Mouse (Mus musculus) common myeloid progenitor, adult 5-6 weeks (primary cell): Measurements from ENCODE around the gene Hoxd4. TPM values are rescaled to one million over a fixed set of nuclear protein-coding genes. Genes with fewer than 3 reads are reported as not detected.

ENCODE experiments used
- ATAC-seq: replicated peaks from 2 replicates; pipeline ENCODE4 v1.8.0; 2016; ENCODE audit warnings: low read depth, mild to moderate bottlenecking, moderate TSS enrichment, inconsistent platforms; ENCODE audit not compliant: poor library complexity, severe bottlenecking
- total RNA-seq: library from RNA; stranded (forward); fragments of 200-1000, 187-1606 nt; gene quantifications from 2 replicates; pipeline ENCODE4 v1.2.3, GENCODE M21; 2017

The Hoxd4 gene
- not detected in 2 replicates for total RNA-seq

DNA sequence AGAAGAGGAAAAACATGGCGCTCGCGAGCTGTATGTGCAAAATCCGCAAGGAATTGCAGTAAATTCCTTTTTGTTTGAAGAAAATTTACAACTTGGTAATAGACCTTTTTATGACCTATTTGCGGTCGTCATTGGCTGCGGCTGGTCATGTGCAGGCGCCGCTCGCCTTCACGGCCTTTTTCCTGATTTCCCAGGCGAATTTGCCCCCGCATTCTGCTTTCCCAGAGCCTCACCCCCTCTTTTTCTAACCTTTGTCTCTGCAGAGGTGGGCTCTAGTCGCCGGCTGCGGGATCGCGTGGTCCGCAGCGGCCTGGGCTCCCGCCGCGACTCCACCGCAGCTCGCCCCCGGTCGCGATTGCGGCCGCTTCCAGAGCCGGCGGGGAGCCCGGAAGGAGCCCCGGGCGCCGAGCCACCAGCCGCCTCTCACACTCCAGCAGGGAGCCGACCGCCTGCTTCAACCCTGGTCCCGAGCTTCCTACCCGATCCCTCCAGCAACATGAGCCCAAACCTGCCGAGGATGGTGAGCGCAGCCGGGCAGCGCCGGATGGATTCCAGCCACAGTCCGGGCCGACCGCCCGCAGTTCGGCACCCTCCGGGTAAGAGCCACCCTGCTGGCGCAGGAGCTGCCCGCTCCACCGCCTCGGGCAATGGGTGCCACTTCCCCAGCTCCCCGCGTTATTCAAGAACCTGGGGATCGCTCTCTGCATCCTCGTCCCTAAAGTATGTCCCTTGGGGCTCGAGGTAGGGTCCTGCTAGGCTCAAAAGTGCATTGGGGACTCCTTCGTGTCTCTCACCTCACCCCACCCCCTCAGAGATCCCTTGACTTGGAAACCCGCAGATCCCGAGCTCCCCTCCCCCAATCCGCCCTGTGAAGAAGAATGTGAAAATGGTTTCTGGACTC is at the start of gene Hoxd4, which contains the start of gene Hoxd3:
Hoxd4 (plus strand) TSS at position 209 of the 901 bp plus-strand sequence.
Hoxd3 (plus strand) TSS at position 207 of the 901 bp plus-strand sequence.
- no peak for ATAC-seq

DNA sequence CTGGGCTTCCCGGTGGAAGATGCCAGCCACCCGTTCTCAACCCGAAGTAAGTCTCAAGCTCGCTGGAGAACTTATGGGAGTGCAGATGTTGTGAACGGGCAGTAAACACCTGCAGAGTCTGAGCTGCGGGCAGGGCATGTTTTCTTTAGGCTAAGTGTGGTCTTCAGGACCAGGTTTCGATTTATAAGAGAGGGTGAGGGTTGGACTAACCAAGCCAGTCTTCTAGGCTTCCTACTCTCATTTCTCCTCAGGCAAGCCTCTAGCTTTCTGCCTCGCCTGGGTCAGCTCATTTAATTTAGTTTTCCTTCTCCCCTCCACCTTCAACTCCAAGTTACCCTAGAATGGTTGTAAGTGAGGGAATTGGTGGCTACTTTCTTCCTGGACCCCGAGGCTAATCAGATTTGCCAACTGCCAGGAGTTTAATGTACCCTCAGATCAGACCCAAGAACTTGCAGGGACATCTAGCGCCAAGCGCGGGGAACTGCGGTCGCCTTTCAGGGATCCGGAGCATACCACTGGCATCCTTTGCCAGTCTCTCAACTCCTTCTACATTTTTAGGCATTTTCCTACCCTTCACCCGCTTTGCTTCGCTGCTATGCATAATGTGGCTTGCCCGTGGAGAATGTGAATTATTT is 48.3 kb upstream of the Hoxd4 start:
- peak; percentile 68 for ATAC-seq

DNA sequence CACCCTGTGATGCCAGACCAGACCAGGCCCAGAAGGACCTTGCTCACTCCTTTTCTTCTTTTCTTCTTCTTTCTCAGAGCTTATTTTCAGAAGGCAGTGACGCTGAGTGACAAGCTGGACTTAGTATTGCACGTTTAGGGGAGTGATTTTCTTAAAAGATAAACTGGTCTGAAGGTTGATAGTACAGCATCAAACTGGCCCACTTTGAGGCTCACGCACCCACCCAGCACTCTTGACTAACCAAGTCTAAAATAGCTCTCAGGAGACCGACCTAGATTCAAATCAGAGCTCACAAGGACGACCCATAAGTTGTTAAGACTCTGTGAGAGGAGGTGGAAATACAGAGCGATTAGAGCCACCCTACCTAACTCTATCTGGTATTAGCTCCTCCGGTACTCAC is 45.3 kb upstream of the Hoxd4 start:
- ATAC-seq, result no peak

DNA sequence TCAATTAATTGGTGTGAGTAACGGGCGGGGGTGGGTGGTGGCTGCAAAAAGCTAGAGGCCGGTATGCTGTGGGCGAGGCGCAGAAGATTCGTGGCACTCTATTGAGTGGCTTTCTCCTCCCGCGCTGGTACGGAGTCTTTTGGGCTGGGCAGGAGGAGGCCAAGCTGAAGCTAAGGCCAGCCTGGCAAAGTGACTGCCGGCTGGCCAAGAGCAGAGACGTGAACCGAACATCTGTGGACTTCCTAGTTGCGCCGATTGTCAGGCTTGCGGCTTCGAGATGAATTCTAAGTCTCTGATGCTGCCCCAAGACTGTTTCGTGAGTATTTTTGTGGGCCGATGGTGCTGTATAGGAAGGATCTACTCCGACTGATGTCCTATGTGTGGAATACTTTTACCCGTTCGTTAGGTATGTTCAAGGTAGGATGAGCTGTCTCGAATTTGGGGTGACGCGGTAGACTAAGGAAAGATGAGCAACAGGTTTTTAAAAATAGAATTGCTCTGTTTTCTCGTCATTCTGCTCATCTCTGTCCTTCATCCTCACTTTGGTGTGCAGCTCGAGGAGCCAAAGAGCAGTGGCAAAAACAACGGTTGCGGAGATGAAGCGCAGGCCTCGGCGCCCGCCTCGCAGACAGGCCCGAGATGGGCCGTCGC is 44.4 kb upstream of the Hoxd4 start:
- no peak for ATAC-seq

DNA sequence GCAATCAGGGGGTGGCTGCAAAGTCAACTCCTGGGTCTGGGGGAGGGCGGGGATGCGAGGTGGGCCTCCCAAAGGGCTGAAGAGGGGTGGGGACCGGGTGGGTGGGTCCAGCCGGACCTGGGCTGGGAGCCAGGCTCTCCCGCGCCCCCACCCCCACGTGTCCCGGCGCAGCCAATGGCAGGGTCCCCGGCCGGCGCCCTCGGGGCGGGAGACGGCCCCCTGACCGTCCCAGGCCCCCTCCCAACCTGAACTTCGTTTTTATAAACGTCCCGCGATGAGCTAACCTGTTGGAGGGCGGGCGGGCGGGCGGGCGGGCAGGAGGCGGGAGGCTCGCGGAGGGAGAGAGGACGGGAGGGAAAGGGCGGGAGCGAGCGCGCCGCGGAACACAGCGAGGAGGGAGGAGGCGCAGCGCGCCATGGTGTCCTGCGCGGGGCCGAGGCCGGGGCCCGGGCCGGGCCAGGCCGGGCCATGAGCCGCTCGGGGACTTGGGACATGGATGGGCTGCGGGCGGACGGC is 43.8 kb upstream of the Hoxd4 start, which contains the start of gene Hoxd13:
Hoxd13 (plus strand) TSS at position 469 of the 516 bp plus-strand sequence.
- no peak for ATAC-seq

DNA sequence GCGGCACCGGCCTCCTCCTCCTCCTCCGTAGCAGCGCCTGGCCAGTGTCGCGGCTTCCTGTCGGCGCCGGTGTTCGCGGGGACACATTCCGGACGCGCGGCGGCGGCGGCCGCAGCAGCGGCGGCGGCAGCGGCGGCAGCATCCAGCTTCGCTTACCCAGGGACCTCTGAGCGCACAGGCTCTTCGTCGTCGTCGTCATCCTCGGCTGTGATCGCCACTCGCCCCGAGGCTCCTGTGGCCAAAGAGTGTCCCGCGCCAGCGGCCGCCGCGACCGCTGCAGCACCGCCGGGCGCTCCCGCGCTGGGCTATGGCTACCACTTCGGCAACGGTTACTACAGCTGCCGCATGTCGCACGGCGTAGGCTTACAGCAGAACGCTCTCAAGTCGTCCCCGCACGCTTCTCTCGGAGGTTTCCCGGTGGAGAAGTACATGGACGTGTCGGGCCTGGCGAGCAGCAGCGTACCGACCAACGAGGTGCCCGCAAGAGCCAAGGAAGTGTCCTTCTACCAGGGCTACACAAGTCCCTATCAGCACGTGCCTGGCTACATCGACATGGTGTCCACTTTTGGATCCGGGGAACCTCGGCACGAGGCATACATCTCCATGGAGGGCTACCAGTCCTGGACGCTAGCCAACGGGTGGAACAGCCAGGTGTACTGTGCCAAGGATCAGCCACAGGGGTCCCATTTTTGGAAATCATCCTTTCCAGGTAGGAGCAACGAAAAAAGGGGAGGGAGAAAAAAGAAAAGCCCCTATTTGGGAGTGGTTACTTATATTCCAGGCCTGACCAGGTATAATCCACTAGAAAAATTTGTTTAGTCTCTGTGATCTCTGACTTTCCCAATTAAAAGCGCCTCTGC is 43.1 kb upstream of the Hoxd4 start:
- no peak for ATAC-seq

DNA sequence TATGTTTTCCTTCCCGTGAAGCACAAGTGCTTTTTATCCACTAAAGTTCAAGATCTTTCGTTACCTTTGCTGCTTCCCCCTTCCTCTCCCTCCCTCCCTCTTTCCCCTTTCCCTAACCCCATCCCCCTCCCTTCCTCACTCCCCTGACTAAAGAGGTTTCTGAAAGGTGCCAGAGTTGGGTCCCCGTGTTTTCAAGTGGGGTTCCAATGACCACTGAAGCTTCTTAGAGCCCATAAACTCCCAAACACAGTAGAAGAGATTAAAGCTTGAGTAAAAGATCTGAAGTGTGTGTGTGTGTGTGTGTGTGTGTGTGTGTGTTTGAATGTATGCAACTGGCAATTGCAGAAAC is 42.5 kb upstream of the Hoxd4 start:
- no peak for ATAC-seq

DNA sequence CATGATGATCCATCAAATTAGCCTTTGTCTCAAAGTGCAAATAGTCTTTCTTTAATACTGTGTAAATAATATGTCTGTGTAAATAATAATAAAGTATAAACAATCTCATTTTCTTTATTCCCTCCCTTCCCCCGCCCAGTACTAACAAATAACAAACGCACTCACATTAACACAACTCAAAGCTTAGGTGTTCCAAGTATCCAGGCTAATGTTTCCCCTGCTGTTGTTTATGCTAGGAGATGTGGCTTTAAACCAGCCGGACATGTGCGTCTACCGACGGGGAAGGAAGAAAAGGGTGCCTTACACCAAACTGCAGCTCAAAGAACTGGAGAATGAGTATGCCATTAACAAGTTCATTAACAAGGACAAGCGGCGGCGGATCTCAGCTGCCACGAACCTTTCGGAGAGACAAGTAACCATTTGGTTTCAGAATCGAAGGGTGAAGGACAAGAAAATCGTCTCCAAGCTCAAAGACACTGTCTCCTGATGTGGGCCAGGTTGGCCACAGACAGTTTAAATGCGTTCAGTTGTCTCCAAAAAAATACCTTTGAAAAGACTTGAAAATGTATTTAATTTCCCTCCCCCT is 42.0 kb upstream of the Hoxd4 start:
- no peak for ATAC-seq

DNA sequence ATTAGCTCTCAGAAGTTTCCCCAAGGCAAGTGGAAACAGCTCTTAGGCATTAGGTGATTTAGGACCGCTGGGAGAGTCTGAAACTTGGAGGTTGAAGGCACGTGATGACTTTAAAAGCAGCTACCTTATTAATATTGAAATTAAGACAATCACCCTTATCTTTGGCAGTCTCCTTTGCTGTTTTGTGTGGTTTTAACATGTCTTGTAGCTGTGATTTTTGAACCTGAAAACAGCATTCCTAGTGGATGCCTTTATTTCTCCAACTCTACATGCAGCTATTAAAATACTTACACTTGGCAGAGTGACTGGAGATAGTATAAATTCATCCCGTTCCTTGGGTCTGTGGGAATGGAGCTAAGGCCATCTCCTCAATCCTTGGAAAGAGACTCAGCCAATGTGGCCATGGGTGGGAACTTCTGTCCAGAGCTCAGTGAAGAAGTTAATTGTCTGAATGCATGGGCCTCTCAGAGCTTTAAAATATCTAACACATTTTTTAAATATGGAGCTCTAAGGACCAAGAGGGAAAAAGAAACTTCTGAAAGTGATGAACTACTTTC is 41.0 kb upstream of the Hoxd4 start:
- ATAC-seq, result no peak

DNA sequence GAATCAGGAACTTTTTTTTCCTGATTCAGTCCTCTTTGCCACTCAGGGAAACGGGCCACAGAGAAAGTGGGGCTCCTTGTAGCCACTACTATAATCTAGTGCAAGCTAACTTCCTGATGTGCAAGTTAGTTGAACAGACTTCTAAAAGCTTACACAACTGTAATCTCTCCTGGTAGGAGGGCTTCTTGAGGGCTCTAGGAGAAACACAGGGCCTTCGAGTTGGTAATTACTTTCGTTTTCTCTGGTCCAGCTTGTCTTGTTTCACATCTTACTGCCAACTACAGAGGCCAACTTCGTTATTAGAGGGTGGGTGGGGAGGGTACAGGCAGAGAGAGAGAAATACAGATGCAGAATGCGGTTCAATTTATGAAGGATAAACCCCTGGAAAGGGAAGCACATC is 39.9 kb upstream of the Hoxd4 start:
- ATAC-seq, result no peak

DNA sequence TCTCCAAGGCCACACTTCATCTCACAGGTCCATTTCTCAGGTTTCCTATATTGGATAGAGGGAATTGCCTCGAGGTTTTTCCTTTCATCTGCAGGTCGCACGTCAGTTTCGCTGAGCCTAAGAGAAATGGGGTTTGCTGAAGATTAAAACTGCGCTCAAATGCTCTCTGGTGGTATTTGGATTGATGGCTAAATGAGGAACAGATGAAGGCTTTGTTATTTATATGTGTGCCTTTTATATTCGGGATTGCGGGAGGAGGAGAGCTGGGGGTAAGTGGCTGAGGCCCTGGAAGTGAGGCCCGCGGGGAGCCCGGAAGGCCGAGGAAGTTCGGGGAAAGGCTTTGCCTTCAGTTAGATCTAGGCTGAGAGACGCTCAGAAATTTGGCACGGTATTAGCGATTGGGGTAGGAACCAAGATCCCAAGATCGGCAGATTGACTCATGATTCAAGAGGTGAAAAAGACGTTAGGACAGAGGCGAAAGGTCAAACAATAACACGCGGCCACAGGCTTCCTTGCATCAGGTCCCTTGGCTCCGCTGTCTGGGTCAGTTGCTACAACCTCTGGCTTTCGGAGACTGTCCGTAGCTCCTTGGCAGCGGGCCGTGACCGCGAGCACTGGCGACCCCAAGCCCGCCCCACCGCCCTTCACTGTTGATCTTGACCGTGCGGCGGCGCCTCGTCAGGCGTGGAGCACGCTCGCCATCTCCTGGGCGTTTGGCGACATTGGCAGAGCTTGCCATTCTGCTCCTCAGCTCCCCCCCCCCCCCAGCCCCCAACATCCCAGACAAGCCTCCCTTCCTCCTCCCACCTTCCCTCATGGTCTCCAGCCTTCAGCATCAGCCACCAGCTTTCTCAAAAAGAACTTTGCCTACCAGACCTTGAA is 39.0 kb upstream of the Hoxd4 start:
- ATAC-seq, result peak; percentile 84

DNA sequence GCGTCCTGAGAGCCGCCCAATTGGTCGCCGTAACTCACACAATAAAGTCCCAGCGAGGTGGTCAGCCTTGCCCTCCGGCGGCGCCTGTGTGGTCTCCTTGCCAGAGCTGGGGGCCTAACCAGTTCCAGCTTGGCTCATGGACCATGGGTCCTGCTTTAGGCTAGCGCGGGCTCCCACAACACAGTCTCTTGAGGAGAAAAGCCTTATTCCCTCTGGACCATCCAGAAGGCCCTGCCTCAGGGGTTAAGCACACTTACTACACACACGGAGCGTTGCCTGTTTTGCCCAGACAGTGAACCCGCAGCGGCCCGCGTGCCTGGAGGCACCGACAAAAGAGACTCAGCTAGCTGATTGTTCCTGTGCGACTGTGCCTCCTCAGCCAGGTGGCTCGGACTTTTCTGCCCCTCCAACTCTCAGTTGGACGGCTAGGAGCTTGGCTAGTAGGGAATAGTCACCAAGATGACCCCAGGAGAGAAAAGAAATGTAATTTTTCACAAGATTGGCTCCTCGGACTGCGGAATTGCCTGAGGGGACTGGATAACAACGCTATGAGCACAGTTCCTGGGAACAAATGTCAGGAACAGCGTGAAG is 37.8 kb upstream of the Hoxd4 start:
- no peak for ATAC-seq

DNA sequence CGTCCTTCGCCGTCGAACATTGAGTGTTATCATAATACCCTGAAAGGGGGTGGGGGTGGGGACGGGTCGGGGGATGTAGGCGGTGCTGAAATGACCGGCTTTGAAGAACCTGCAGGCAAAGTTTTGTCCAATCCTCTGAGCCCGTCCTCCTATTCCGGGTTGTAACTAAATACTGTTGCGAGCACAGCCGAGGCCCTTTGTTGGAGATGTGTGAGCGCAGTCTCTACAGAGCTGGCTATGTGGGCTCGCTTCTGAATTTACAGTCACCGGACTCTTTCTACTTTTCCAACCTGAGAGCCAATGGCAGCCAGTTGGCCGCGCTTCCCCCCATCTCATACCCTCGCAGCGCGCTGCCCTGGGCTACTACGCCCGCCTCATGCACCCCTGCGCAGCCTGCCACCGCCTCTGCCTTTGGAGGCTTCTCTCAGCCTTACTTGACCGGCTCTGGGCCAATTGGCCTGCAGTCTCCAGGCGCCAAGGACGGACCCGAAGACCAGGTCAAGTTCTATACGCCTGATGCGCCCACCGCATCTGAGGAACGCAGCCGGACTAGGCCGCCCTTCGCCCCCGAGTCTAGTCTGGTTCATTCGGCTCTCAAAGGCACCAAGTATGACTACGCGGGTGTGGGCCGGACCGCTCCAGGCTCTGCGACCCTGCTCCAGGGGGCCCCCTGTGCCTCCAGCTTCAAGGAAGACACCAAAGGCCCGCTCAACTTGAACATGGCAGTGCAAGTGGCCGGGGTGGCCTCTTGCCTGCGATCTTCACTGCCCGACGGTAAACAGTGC is 36.7 kb upstream of the Hoxd4 start, which contains the start of gene Hoxd12:
Hoxd12 (plus strand) TSS at position 133 of the 785 bp plus-strand sequence.
- ATAC-seq, result no peak

DNA sequence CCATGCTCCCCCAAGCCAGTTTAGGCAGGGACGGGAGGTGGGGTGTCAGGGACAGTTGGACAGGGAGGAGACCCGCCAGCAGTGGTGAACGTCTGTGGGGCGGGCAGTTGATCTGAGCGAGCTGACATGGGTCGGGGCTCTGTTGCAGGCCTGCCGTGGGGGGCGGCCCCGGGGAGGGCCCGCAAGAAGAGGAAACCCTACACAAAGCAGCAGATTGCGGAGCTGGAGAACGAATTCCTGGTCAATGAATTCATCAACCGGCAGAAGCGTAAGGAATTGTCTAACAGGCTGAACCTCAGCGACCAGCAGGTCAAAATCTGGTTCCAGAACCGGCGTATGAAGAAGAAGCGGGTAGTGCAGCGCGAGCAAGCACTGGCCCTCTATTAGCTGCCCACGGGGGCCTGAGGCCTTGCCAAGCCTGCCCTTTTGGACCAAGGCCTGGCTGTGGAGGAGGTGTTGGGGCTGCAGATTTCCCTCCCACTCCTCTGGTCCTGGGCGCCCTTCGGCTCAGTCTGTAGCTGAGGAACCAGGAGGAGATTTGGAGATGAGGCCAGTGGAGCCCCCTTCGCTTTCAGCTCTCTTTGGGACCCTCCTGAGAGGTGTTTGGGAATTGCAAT is 36.0 kb upstream of the Hoxd4 start:
- no peak for ATAC-seq

DNA sequence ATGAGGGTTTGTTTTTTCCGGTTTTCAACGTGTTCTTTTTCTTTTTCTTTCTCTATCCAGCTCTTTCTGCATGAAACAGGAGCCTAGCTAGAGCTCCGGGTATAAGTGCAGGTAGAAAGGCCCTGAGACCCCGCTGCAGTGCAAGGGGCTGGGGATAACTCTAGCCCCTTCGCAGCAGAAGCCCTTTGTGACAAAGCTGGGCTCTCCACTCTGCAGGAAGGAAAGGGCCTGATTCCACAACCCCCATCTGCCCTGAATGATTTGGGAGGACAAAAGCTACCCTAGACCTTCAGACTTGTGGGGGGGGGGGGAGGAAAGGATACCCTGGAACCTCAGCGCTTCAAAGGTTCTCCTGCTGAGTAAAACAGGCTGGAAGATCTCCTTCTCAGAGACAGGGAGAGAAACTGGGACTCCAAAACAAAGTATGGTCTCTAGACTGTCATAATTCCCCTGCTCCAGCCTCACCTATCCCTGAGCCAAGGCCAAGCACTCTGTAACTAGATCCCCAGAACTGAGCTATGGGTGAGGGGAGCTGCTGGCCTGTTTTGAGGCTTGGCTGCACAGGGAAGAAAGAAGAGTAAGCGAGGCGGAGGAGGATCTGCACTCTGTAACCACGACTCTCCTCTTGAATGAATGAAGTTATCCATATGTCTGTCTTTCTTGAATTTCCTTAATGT is 35.2 kb upstream of the Hoxd4 start:
- ATAC-seq, result no peak

DNA sequence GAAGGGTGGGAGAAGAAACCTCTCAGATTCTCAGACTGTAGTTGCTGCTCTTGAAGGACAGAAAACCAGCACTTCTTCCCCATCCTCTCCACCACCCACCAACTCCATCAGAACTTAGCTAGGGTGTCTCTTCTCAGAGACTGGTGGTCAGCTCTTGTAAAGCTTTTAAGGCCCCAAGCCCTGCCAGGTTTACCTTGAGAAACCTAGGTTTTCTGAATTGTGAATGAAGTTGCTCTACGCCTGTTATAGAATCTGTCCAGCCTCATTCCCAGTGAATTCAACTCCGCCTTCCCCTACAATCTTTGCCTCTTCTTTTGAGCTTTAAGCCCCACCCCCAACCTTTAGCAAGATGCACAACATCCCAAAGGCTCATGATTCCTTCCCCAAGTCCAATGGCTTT is 34.6 kb upstream of the Hoxd4 start:
- no peak for ATAC-seq
